Mouse (Mus musculus) liver, embryonic 15.5 days (tissue): ENCODE results near the gene Itga9. TPM values are rescaled to one million over a fixed set of nuclear protein-coding genes. Genes with fewer than 3 reads are reported as not detected.

ENCODE experiments used
- ATAC-seq: fragments of 200-750 bp; cut with Nextera tagmentation; 2 replicates; pipeline ENCODE4 v1.8.0; 2017; ENCODE audit warnings: moderate number of reproducible peaks, mild to moderate bottlenecking, moderate library complexity; ENCODE audit not compliant: insufficient read depth
- H3K27ac ChIP-seq: fragments of 300-500 bp; sonication (generic); replicated peaks from 2 replicates; pipeline ENCODE4 v1.5.1; 2015; ENCODE audit warnings: mild to moderate bottlenecking, inconsistent platforms
- H3K27me3 ChIP-seq: fragments of 300-500 bp; sonication (generic); 2 replicates; pipeline ENCODE4 v1.6.1; 2015; ENCODE audit warnings: mild to moderate bottlenecking, inconsistent platforms
- H3K36me3 ChIP-seq: fragments of 300-500 bp; sonication (generic); replicated peaks from 2 replicates; pipeline ENCODE4 v1.6.1; 2015; ENCODE audit warnings: moderate library complexity, mild to moderate bottlenecking, inconsistent platforms
- H3K4me1 ChIP-seq: fragments of 300-500 bp; sonication (generic); replicated peaks from 2 replicates; pipeline ENCODE4 v1.6.1; 2015; ENCODE audit warnings: inconsistent platforms
- H3K4me2 ChIP-seq: fragments of 300-500 bp; sonication (generic); 2 replicates; pipeline ENCODE4 v1.6.1; 2015; ENCODE audit warnings: moderate library complexity, mild to moderate bottlenecking, inconsistent platforms
- H3K4me3 ChIP-seq: fragments of 300-500 bp; sonication (generic); replicated peaks from 2 replicates; pipeline ENCODE4 v1.5.1; 2015; ENCODE audit warnings: mild to moderate bottlenecking, inconsistent platforms
- H3K9ac ChIP-seq: fragments of 300-500 bp; sonication (generic); 2 replicates; pipeline ENCODE4 v1.6.1; 2015; ENCODE audit warnings: moderate library complexity, mild to moderate bottlenecking, inconsistent platforms
- H3K9me3 ChIP-seq: fragments of 300-500 bp; sonication (generic); replicated peaks from 2 replicates; pipeline ENCODE4 v1.6.1; 2016; ENCODE audit warnings: inconsistent platforms
- WGBS: fragments of 180-500 bp; shearing (Covaris S2); methylation state at CpG from one replicate; pipeline ENCODE4 v1.1.7; 2015; ENCODE audit warnings: mixed read lengths; ENCODE audit not compliant: insufficient replicate concordance; 5-methylcytosine and 5-hydroxymethylcytosine counted together
- polyA plus RNA-seq: library from polyadenylated mRNA; unstranded; fragments of >200 nt; fragmentation: Nextera tagmentation; extraction: Ambion mirVana; gene quantifications from 2 replicates; pipeline ENCODE4 v1.2.1, GENCODE M21; 2015

Gene Itga9
- polyA plus RNA-seq, 1 experiment from 2014 or later = 3.4 TPM

GRCm38 (mm10) chr9:118726550-118726949 lies 120.1 kb downstream of the Itga9 start:
- Histone ChIP-seq H3K36me3 (no peaks in the 10 kb centered on the region), H3K27me3 (no peaks in the 10 kb centered on the region), H3K4me2 (no peak overlapping the region), H3K4me1 (no peaks in the 10 kb centered on the region), H3K4me3 (no peak overlapping the region), H3K27ac (no peak overlapping the region), H3K9ac (no peak overlapping the region), H3K9me3 (no peaks in the 10 kb centered on the region)
- WGBS = 51% methylated on average over 4 of the region's 4 CpGs
- ATAC-seq = no peak

- Histone ChIP-seq H3K27ac (no peak overlapping the region), H3K4me2 (no peak overlapping the region), H3K9ac (no peak overlapping the region), H3K27me3 (no peaks in the 10 kb centered on the region), H3K4me1 (no peaks in the 10 kb centered on the region), H3K36me3 (no peaks in the 10 kb centered on the region), H3K4me3 (no peak overlapping the region), H3K9me3 (no peaks in the 10 kb centered on the region)
- 71% methylated on average over 6 of the region's 6 CpGs for WGBS
- ATAC-seq = no peak
Observed at GRCm38 (mm10) chr9:118728296-118728695, 121.8 kb downstream of the Itga9 start.

- H3K4me1 ChIP-seq = no peaks in the 10 kb centered on the region
- no peak for ATAC-seq
- 43% methylated on average over 5 of the region's 5 CpGs for WGBS
- no peaks in the 10 kb centered on the region for H3K27me3 ChIP-seq
- H3K36me3 ChIP-seq = no peaks in the 10 kb centered on the region
- no peak overlapping the region for H3K9ac ChIP-seq
- H3K9me3 ChIP-seq = no peaks in the 10 kb centered on the region
- H3K4me3 ChIP-seq = no peak overlapping the region
- no peak overlapping the region for H3K4me2 ChIP-seq
- no peak overlapping the region for H3K27ac ChIP-seq
Observed at GRCm38 (mm10) chr9:118728987-118729386, 122.5 kb downstream of the Itga9 start.

- 76% methylated on average over 8 of the region's 8 CpGs for WGBS
- H3K9me3 ChIP-seq = no peaks in the 10 kb centered on the region
- H3K36me3 ChIP-seq = no peaks in the 10 kb centered on the region
- no peak overlapping the region for H3K9ac ChIP-seq
- no peak for ATAC-seq
- no peaks in the 10 kb centered on the region for H3K27me3 ChIP-seq
- no peak overlapping the region for H3K4me3 ChIP-seq
- H3K27ac ChIP-seq = no peak overlapping the region
- no peaks in the 10 kb centered on the region for H3K4me1 ChIP-seq
- no peak overlapping the region for H3K4me2 ChIP-seq
Observed at GRCm38 (mm10) chr9:118730172-118730571, 123.7 kb downstream of the Itga9 start.

GRCm38 (mm10) chr9:118730871-118731390 lies 124.4 kb downstream of the Itga9 start:
- Histone ChIP-seq H3K36me3 (no peaks in the 10 kb centered on the region), H3K9ac (no peak overlapping the region), H3K4me1 (no peaks in the 10 kb centered on the region), H3K27me3 (no peaks in the 10 kb centered on the region), H3K4me2 (no peak overlapping the region), H3K4me3 (no peak overlapping the region), H3K27ac (no peak overlapping the region), H3K9me3 (no peaks in the 10 kb centered on the region)
- no peak for ATAC-seq
- 42% methylated on average over 5 of the region's 5 CpGs for WGBS

- no peak overlapping the region for H3K9ac ChIP-seq
- H3K4me2 ChIP-seq = no peak overlapping the region
- no peaks in the 10 kb centered on the region for H3K9me3 ChIP-seq
- ATAC-seq = no peak
- H3K4me3 ChIP-seq = no peak overlapping the region
- H3K4me1 ChIP-seq = no peaks in the 10 kb centered on the region
- no peak overlapping the region for H3K27ac ChIP-seq
- 39% methylated on average over 6 of the region's 6 CpGs for WGBS
- H3K36me3 ChIP-seq = no peaks in the 10 kb centered on the region
- H3K27me3 ChIP-seq = no peaks in the 10 kb centered on the region
Observed at GRCm38 (mm10) chr9:118731650-118732049, 125.2 kb downstream of the Itga9 start.

GRCm38 (mm10) chr9:118733601-118734000 lies 127.1 kb downstream of the Itga9 start:
- Histone ChIP-seq H3K27me3 (no peaks in the 10 kb centered on the region), H3K36me3 (no peaks in the 10 kb centered on the region), H3K27ac (no peak overlapping the region), H3K4me3 (no peak overlapping the region), H3K4me2 (no peak overlapping the region), H3K9me3 (no peaks in the 10 kb centered on the region), H3K9ac (no peak overlapping the region), H3K4me1 (no peaks in the 10 kb centered on the region)
- ATAC-seq = no peak
- 31% methylated on average over 3 of the region's 3 CpGs for WGBS

- no peaks in the 10 kb centered on the region for H3K4me1 ChIP-seq
- no peak overlapping the region for H3K4me2 ChIP-seq
- WGBS = 34% methylated on average over 2 of the region's 2 CpGs
- no peaks in the 10 kb centered on the region for H3K9me3 ChIP-seq
- H3K9ac ChIP-seq = no peak overlapping the region
- no peaks in the 10 kb centered on the region for H3K27me3 ChIP-seq
- no peaks in the 10 kb centered on the region for H3K36me3 ChIP-seq
- no peak overlapping the region for H3K4me3 ChIP-seq
- no peak for ATAC-seq
- H3K27ac ChIP-seq = no peak overlapping the region
Observed at GRCm38 (mm10) chr9:118737124-118737523, 130.6 kb downstream of the Itga9 start.

- H3K27me3 ChIP-seq = no peaks in the 10 kb centered on the region
- H3K27ac ChIP-seq = no peak overlapping the region
- H3K4me2 ChIP-seq = no peak overlapping the region
- no peak for ATAC-seq
- H3K4me3 ChIP-seq = no peak overlapping the region
- no peak overlapping the region for H3K9ac ChIP-seq
- H3K9me3 ChIP-seq = no peaks in the 10 kb centered on the region
- 61% methylated on average over 9 of the region's 9 CpGs for WGBS
- no peaks in the 10 kb centered on the region for H3K4me1 ChIP-seq
- no peaks in the 10 kb centered on the region for H3K36me3 ChIP-seq
Observed at GRCm38 (mm10) chr9:118737601-118738137, 131.2 kb downstream of the Itga9 start.

- Histone ChIP-seq H3K4me2 (no peak overlapping the region), H3K27me3 (no peaks in the 10 kb centered on the region), H3K36me3 (no peaks in the 10 kb centered on the region), H3K27ac (no peak overlapping the region), H3K4me3 (no peak overlapping the region), H3K9ac (no peak overlapping the region), H3K9me3 (no peaks in the 10 kb centered on the region), H3K4me1 (no peaks in the 10 kb centered on the region)
- ATAC-seq = no peak
- 46% methylated on average over 5 of the region's 5 CpGs for WGBS
Observed at GRCm38 (mm10) chr9:118738311-118738710, 131.8 kb downstream of the Itga9 start.

- H3K4me3 ChIP-seq = no peak overlapping the region
- H3K9me3 ChIP-seq = no peaks in the 10 kb centered on the region
- WGBS = 79% methylated on average over 3 of the region's 3 CpGs
- H3K36me3 ChIP-seq = no peaks in the 10 kb centered on the region
- no peak for ATAC-seq
- H3K9ac ChIP-seq = no peak overlapping the region
- no peaks in the 10 kb centered on the region for H3K27me3 ChIP-seq
- H3K4me2 ChIP-seq = no peak overlapping the region
- H3K27ac ChIP-seq = no peak overlapping the region
- no peaks in the 10 kb centered on the region for H3K4me1 ChIP-seq
Observed at GRCm38 (mm10) chr9:118739071-118739470, 132.6 kb downstream of the Itga9 start.

GRCm38 (mm10) chr9:118739659-118740058 lies 133.2 kb downstream of the Itga9 start:
- Histone ChIP-seq H3K4me2 (no peak overlapping the region), H3K27ac (no peak overlapping the region), H3K36me3 (no peaks in the 10 kb centered on the region), H3K4me1 (no peaks in the 10 kb centered on the region), H3K4me3 (no peak overlapping the region), H3K27me3 (no peaks in the 10 kb centered on the region), H3K9me3 (no peaks in the 10 kb centered on the region), H3K9ac (no peak overlapping the region)
- ATAC-seq = no peak
- 61% methylated on average over 3 of the region's 3 CpGs for WGBS
